Mouse (Mus musculus): ENCODE measurements around the gene Zpbp2. TPM values are rescaled to one million over a fixed set of nuclear protein-coding genes. Genes with fewer than 3 reads are reported as not detected.

Gene Zpbp2
- polyA plus RNA-seq, 1 experiment: 0.20 TPM

DNA sequence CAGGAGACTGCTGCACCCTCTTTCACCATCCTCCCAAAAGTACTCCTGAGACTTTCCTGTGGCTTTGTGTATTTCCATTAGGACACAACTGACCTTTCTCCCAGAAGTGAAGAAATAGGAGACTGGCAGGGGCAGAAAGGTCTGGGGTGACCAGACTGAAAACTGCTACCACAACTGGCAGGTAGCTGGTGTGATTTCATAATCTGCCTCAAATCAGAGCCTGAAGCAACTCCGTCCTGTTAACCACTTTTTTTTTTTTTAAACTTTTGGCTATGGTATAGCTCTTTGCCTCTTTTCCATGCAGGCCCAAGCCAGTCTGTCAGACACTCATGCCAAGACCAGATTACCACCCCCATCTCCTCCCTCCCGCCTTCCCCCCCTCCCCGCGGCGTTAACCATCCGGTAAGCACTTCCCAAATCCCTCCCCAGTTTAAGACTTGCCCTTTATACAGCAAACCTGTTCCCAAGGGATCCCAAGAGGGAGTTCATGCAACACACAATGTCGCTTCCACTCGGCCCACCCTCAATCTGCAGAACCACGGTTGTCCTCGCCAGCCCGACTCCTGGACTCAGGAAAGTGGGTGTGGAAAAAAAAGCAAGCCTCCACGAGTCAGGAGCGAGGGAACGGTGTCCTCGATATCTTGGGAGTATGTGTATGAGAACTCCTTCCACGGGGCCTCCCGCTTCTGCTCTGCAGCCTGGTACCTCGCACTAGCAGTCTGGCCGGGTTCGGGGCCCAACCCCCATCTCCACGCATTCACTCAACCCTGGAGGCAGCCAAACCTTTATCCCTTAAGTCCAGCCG, 35.4 kb downstream of the Zpbp2 start:
- Histone ChIP-seq H3K27ac (ENCODE audit: insufficient read depth, low read length) (no peak overlapping the region), H3K27me3 (ENCODE audit: control insufficient read depth, insufficient read depth, low read length) (no peaks in the 10 kb centered on the region), H3K4me1 (ENCODE audit: control insufficient read depth, insufficient read depth, low read length) (peaks cover 16% of the 10 kb centered on the region), H3K4me3 (replicated peaks; ENCODE audit: insufficient read depth, low read depth, low read length) (peak overlapping the region; percentile 88)
- DNase-seq: no peak
- no peak for TF ChIP-seq POLR2A (IDR thresholded peaks at IDR 0.05; ENCODE audit: borderline replicate concordance, insufficient read depth, low read length)
- TF ChIP-seq CTCF (IDR thresholded peaks at IDR 0.05; ENCODE audit: borderline replicate concordance, insufficient read depth, low read depth, low read length): no peak
- WGBS: under 1% methylated on average over 22 of the region's 22 CpGs

DNA sequence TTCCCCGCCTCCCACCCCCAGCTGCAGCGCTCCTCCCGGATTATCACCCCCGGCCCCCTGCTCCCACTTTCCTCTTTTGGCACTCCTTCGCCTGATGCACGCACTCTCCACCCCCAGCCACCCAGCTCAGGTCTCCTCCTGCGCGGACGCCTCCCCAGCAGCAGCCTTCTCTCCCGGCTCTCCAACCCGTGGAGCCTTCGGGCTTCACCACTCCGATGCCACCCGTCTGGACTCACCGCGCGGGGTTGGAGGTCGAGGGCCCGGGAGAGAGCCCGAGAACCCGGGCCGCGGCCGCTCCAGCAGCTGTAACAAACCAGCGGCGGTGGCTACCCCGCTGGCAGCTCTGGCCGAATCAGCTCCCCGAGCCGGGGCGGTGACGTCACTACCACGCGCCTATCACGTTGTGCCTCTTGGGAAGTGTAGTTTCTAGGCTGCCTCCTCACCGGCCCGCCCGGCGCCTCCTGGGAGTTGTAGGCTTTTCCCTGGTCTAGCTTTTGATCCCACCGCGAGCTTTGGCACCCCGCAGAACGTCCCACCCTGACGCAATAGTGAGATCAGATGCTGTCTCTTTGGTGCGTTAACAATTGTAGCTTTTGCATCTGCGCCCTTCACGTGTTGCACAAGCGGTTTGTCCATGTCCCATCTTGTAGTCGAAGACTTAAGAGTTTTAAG, 36.1 kb downstream of the Zpbp2 start, which contains the start of gene Ormdl3:
Gene Ormdl3, minus strand, starts transcription at position 477 of the 672 bp plus-strand sequence.
- peak within 1 kb of the TSS; percentile 59 for H3K27ac ChIP-seq (ENCODE audit: insufficient read depth, low read length)
- no peak for TF ChIP-seq CTCF (IDR thresholded peaks at IDR 0.05; ENCODE audit: borderline replicate concordance, insufficient read depth, low read depth, low read length)
- peak; percentile 65; the same call in 1 of the 2 replicates for TF ChIP-seq POLR2A (IDR thresholded peaks at IDR 0.05; ENCODE audit: borderline replicate concordance, insufficient read depth, low read length)

GRCm38 (mm10) chr11:98587684-98588546, 37.0 kb downstream of the Zpbp2 start:
- TF ChIP-seq CTCF (IDR thresholded peaks at IDR 0.05; ENCODE audit: borderline replicate concordance, insufficient read depth, low read depth, low read length) (no peak), POLR2A (IDR thresholded peaks at IDR 0.05; ENCODE audit: borderline replicate concordance, insufficient read depth, low read length) (no peak)
- 16% methylated on average over 20 of the region's 20 CpGs for WGBS
- Histone ChIP-seq H3K4me1 (ENCODE audit: control insufficient read depth, insufficient read depth, low read length) (peaks cover 19% of the 10 kb centered on the region), H3K4me3 (replicated peaks; ENCODE audit: insufficient read depth, low read depth, low read length) (peak overlapping the region; percentile 88), H3K27ac (ENCODE audit: insufficient read depth, low read length) (no peak overlapping the region; the same call in 1 of the 2 replicates), H3K27me3 (ENCODE audit: control insufficient read depth, insufficient read depth, low read length) (no peaks in the 10 kb centered on the region)
- DNase-seq: peak; percentile 49 to 57

More for the DNA sequence above, 36.1 kb downstream of the Zpbp2 start, which contains the start of gene Ormdl3:
- H3K27me3 ChIP-seq (ENCODE audit: control insufficient read depth, insufficient read depth, low read length): no peaks in the 10 kb centered on the region
- DNase-seq: peak; percentile 97 to 98
- H3K4me1 ChIP-seq (ENCODE audit: control insufficient read depth, insufficient read depth, low read length): peaks cover 19% of the 10 kb centered on the region
- WGBS: under 1% methylated on average over 49 of the region's 49 CpGs
- H3K4me3 ChIP-seq (replicated peaks; ENCODE audit: insufficient read depth, low read depth, low read length): peak within 1 kb of the TSS; percentile 88

- Histone ChIP-seq H3K27ac (ENCODE audit: insufficient read depth, low read length) (no peak overlapping the region), H3K27me3 (ENCODE audit: control insufficient read depth, insufficient read depth, low read length) (no peaks in the 10 kb centered on the region), H3K4me3 (replicated peaks; ENCODE audit: insufficient read depth, low read depth, low read length) (no peak overlapping the region), H3K4me1 (ENCODE audit: control insufficient read depth, insufficient read depth, low read length) (peaks cover 19% of the 10 kb centered on the region)
- DNase-seq: no peak
- 64% methylated on average over 6 of the region's 6 CpGs for WGBS
- TF ChIP-seq POLR2A (IDR thresholded peaks at IDR 0.05; ENCODE audit: borderline replicate concordance, insufficient read depth, low read length) (no peak), CTCF (IDR thresholded peaks at IDR 0.05; ENCODE audit: borderline replicate concordance, insufficient read depth, low read depth, low read length) (no peak)
Measured at GRCm38 (mm10) chr11:98588833-98589281, 38.0 kb downstream of the Zpbp2 start.

GRCm38 (mm10) chr11:98589306-98589705, 38.4 kb downstream of the Zpbp2 start:
- DNase-seq: no peak
- WGBS: 90% methylated on average over 8 of the region's 8 CpGs

GRCm38 (mm10) chr11:98590548-98591445, 39.9 kb downstream of the Zpbp2 start:
- Histone ChIP-seq H3K4me3 (replicated peaks; ENCODE audit: insufficient read depth, low read depth, low read length) (peak overlapping the region; percentile 11), H3K27me3 (ENCODE audit: control insufficient read depth, insufficient read depth, low read length) (no peaks in the 10 kb centered on the region), H3K27ac (ENCODE audit: insufficient read depth, low read length) (no peak overlapping the region), H3K4me1 (ENCODE audit: control insufficient read depth, insufficient read depth, low read length) (peaks cover 8% of the 10 kb centered on the region; the same call in 1 of the 2 replicates)
- peak; percentile 55 to 69 for DNase-seq
- TF ChIP-seq CTCF (IDR thresholded peaks at IDR 0.05; ENCODE audit: borderline replicate concordance, insufficient read depth, low read depth, low read length) (no peak), POLR2A (IDR thresholded peaks at IDR 0.05; ENCODE audit: borderline replicate concordance, insufficient read depth, low read length) (no peak)
- 19% methylated on average over 19 of the region's 19 CpGs for WGBS

More at GRCm38 (mm10) chr11:98589306-98589705, 38.4 kb downstream of the Zpbp2 start:
- TF ChIP-seq POLR2A (IDR thresholded peaks at IDR 0.05; ENCODE audit: borderline replicate concordance, insufficient read depth, low read length) (no peak), CTCF (IDR thresholded peaks at IDR 0.05; ENCODE audit: borderline replicate concordance, insufficient read depth, low read depth, low read length) (no peak)
- Histone ChIP-seq H3K27ac (ENCODE audit: insufficient read depth, low read length) (no peak overlapping the region), H3K4me3 (replicated peaks; ENCODE audit: insufficient read depth, low read depth, low read length) (no peak overlapping the region), H3K27me3 (ENCODE audit: control insufficient read depth, insufficient read depth, low read length) (no peaks in the 10 kb centered on the region), H3K4me1 (ENCODE audit: control insufficient read depth, insufficient read depth, low read length) (peaks cover 19% of the 10 kb centered on the region)
